In the genomic region with DNA sequence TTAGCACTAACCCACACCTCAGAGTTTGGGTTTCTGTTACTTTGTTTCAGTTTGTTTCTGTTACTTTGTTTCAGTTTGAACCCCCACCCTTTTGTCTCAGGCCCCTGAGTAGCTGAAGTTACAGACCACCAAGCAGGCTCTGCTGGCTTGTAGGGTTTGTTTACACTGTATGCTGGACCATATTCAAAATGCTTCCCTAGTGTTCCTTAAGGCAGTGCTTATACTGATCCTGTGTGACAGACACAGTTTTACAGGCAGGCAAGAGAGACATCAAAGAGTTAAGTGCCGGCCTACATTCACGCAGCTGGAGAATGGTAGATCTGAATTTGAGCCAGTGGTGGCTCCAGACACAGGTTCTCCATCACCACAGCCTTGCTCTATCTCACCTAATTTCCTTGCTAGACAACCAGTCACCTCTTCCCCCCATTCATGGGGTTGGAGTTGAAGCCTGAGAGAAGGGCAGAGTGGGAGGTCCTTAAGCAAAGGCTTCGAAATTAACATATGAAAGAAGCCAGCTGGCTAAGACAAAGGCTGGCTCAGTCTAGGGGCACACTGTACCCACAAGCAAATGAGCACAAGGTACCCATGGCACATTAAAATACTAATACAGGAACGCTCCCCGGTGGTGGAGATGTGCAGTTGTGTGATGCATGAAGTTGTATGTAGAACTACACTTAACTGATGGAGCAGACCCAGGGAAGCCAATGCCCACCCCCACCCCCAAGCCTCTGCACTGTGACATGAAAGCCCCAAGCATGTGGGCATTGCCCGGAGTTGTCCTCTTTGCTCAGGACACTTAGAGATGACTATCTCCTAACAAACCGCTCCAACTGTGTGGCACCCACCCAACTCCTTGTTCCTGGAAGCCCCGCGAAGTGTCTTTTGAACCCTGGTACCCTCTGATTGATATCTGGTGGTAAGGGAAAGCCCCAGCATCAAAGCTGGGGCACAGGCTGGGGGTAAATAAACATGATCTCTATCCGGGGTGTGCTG, we compare ENCODE assay signal across 11 mouse cellular contexts.
DNase-seq lines count a peak whose midpoint lies in the region; ATAC-seq and TF ChIP-seq lines count a peak whose summit lies in the region.
"Had no signal": no experiment of that assay in that cellular context is flagged by ENCODE, and none has a peak within 500 bp of the region (broad histone marks: within the 10 kb centered on the region; RNA-seq: fewer than 3 reads in every experiment).

No protein-coding gene starts in this region.

- no peaks in the 10 kb centered on the region for H3K27me3 ChIP-seq in embryonic facial prominence, embryonic 11.5 days (ENCODE audit: control insufficient read depth, insufficient read depth, low read length)
- no peaks in the 10 kb centered on the region for H3K27me3 ChIP-seq in embryonic facial prominence, embryonic 10.5 days (replicated peaks; ENCODE audit: low read depth, poor library complexity, severe bottlenecking)
- H3K27me3 ChIP-seq in forebrain, embryonic 14.5 days (replicated peaks; ENCODE audit: control insufficient read depth, insufficient read depth, low read length): no peaks in the 10 kb centered on the region
- H3K27me3 ChIP-seq: heart, embryonic 13.5 days had no signal

- ATAC-seq in embryonic facial prominence, embryonic 11.5 days (replicated peaks; ENCODE audit: insufficient number of reproducible peaks, low FRiP score, low TSS enrichment, low read depth): peak; percentile 25
- peak; percentile 88 for ATAC-seq in forebrain, embryonic 14.5 days

- H3K4me2 ChIP-seq in embryonic facial prominence, embryonic 11.5 days (ENCODE audit: low read depth, low read length): no peak overlapping the region
- no peak overlapping the region for H3K4me2 ChIP-seq in forebrain, embryonic 14.5 days (ENCODE audit: low read length)
- H3K4me2 ChIP-seq: heart, embryonic 13.5 days had no signal

- intact Hi-C loops in gastrocnemius, adult 2 months (cut with DNase I): no loop called here

- H3K9ac ChIP-seq in embryonic facial prominence, embryonic 11.5 days (replicated peaks; ENCODE audit: low read length): no peak overlapping the region
- no peak overlapping the region for H3K9ac ChIP-seq in forebrain, embryonic 14.5 days (ENCODE audit: low read length)
- H3K9ac ChIP-seq: heart, embryonic 13.5 days; liver, embryonic 14.5 days had no signal

- TF ChIP-seq CTCF in gastrocnemius, adult 2 months (IDR thresholded peaks at IDR 0.05): no peak

- H3K4me3 ChIP-seq in embryonic facial prominence, embryonic 11.5 days (ENCODE audit: low read depth, low read length): no peak overlapping the region
- H3K4me3 ChIP-seq in embryonic facial prominence, embryonic 10.5 days: no peak overlapping the region
- H3K4me3 ChIP-seq in forebrain, embryonic 14.5 days (ENCODE audit: low read depth, low read length): no peak overlapping the region
- no peak overlapping the region for H3K4me3 ChIP-seq in gastrocnemius, adult 2 months
- H3K4me3 ChIP-seq: heart, embryonic 13.5 days had no signal

- H3K9me3 ChIP-seq in embryonic facial prominence, embryonic 11.5 days (replicated peaks; ENCODE audit: control insufficient read depth, low read length): no peaks in the 10 kb centered on the region
- H3K9me3 ChIP-seq in embryonic facial prominence, embryonic 10.5 days: no peaks in the 10 kb centered on the region
- H3K9me3 ChIP-seq in forebrain, embryonic 14.5 days (replicated peaks; ENCODE audit: control insufficient read depth, low read length): no peaks in the 10 kb centered on the region

- no peaks in the 10 kb centered on the region for H3K36me3 ChIP-seq in embryonic facial prominence, embryonic 11.5 days (replicated peaks; ENCODE audit: control insufficient read depth, insufficient read depth, low read depth, low read length)
- no peaks in the 10 kb centered on the region for H3K36me3 ChIP-seq in embryonic facial prominence, embryonic 10.5 days (replicated peaks)
- H3K36me3 ChIP-seq in forebrain, embryonic 14.5 days (ENCODE audit: control insufficient read depth, insufficient read depth, low read length): no peaks in the 10 kb centered on the region
- H3K36me3 ChIP-seq: heart, embryonic 13.5 days had no signal

- no peaks in the 10 kb centered on the region for H3K4me1 ChIP-seq in embryonic facial prominence, embryonic 11.5 days (ENCODE audit: control insufficient read depth, insufficient read depth, low read length)
- peaks cover 44% of the 10 kb centered on the region for H3K4me1 ChIP-seq in embryonic facial prominence, embryonic 10.5 days
- peaks cover 20% of the 10 kb centered on the region for H3K4me1 ChIP-seq in forebrain, embryonic 14.5 days (ENCODE audit: control insufficient read depth, insufficient read depth, low read length)

- no peak for DNase-seq in embryonic facial prominence, embryonic 11.5 days (ENCODE audit: low spot score)
- DNase-seq in embryonic facial prominence, embryonic 10.5 days (ENCODE audit: low spot score): no peak
- peak; percentile 19 for DNase-seq in CD4-positive, CD25-positive, alpha-beta regulatory T cell, adult 2 months (ENCODE audit: low read depth, low spot score)
- peak; percentile 88 for DNase-seq in forebrain, embryonic 14.5 days (ENCODE audit: low spot score)
- peak; percentile 22 to 63 for DNase-seq in layer of hippocampus, postnatal 14 days (ENCODE audit: low spot score in 2 of 2)
- DNase-seq in gastrocnemius, adult 2 months: no peak
- DNase-seq in urinary bladder, postnatal 4 days (ENCODE audit: low spot score in 2 of 2): no peak
- no peak for DNase-seq in urinary bladder, postnatal 14 days (ENCODE audit: low spot score)
- DNase-seq: cerebellum, postnatal 14 days had no signal

- 71% methylated on average over 10 of the region's 10 CpGs for WGBS in embryonic facial prominence, embryonic 11.5 days
- WGBS in embryonic facial prominence, embryonic 10.5 days: 79% methylated on average over 10 of the region's 10 CpGs
- 46% methylated on average over 10 of the region's 10 CpGs for WGBS in forebrain, embryonic 14.5 days

- H3K27ac ChIP-seq in embryonic facial prominence, embryonic 11.5 days (replicated peaks; ENCODE audit: low read depth, low read length): no peak overlapping the region
- H3K27ac ChIP-seq in embryonic facial prominence, embryonic 10.5 days (replicated peaks): no peak overlapping the region
- H3K27ac ChIP-seq in forebrain, embryonic 14.5 days (ENCODE audit: low read depth, low read length): peak overlapping the region; percentile 67
- H3K27ac ChIP-seq in gastrocnemius, adult 2 months: no peak overlapping the region
- H3K27ac ChIP-seq: heart, embryonic 13.5 days; liver, embryonic 14.5 days had no signal

Comparison
In these comparisons a context has a peak if more than half of its experiments do, and no peak if none do; other contexts are left out.
1. DNase-seq: peak in CD4-positive, CD25-positive, alpha-beta regulatory T cell, adult 2 months (single experiment), forebrain, embryonic 14.5 days (single experiment) and layer of hippocampus, postnatal 14 days (2 of 2); none in embryonic facial prominence, embryonic 11.5 days (single experiment), embryonic facial prominence, embryonic 10.5 days (single experiment), gastrocnemius, adult 2 months (single experiment), urinary bladder, postnatal 4 days (0 of 2) and urinary bladder, postnatal 14 days (single experiment).